Mouse (Mus musculus) retina, postnatal 1 day (tissue): Measurements from ENCODE around the gene Gm49388.
A peak's percentile ranks its signal among the peaks of the same experiment; 100 is the strongest.

Experiments used
- DNase-seq: peaks from one replicate; pipeline ENCODE4 v3.0.0-alpha.2; 2012

Gene Gm49388

DNA sequence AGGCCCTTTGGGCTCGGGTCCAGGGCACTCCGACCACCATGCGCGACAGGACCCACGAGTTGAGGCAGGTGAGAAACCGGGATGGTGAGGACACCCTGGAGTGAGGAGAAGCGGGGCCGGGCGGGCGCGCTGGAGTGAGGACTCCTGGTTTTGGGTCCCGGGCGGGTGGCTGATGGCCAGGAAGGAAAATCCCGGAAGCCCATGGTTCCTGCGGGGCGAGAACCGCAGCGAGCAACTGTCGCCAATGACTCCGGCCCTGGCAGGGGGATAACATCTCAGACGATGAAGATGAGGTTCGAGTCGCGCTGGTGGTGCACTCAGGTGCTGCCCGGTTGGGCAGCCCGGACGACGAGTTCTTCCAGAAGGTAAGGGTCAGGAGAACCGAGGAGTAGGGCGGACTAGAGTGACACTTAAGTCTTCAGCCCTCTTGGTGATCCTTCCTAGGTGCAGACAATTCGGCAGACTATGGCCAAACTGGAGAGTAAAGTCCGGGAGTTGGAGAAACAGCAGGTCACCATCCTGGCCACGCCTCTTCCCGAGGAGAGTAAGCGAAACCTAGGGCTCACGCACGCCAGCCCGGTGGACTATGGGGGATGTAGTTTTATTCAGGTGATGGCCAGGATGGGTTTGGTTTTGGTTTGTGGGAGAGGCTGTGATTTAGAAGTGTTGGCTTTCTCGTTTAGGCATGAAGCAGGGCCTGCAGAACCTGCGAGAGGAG lies 56.8 kb downstream of the Gm49388 start:
- peak; percentile 81 for DNase-seq

DNA sequence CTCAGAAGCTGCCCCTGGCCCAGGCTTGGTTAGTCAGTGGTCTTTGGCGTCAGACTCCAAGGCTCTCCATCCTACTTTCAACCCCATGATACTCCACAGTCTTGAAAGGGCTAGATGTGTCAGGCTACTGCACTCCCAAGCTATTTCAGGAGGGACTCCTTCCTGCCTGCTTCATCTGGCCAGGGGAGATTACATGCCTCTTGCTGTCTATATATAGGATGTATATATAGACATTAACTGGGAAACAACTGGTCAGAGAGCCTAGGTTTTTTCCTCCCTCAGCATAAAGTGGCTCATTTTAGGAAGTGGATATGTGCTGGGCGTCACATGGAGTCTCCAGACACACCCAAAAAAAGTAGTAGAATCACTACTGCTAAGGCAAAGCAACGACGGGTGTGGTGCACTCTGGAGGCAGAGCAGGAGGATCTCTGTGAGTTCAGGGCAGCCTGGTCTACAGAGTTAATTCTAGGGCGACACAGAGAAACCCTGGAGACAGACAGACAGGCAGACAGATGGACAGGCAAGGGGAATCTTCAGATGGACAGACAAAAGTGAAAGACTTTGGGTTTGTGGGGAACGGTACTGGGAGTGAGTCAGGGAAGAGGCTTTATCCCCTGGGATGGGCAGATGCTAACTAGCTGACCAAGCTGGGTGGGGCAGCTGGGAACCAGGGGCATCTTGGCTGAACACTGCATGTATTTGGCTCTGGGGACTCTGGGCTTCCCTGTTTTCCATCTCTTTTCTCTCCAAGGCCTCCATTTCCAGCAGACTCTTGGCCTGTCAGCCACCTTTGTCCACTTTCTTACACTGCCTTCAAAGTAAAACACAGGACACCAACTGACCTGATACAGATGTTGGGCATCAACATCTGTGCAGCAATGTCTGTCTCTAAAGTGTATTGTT lies 64.8 kb downstream of the Gm49388 start:
- no peak for DNase-seq

DNA sequence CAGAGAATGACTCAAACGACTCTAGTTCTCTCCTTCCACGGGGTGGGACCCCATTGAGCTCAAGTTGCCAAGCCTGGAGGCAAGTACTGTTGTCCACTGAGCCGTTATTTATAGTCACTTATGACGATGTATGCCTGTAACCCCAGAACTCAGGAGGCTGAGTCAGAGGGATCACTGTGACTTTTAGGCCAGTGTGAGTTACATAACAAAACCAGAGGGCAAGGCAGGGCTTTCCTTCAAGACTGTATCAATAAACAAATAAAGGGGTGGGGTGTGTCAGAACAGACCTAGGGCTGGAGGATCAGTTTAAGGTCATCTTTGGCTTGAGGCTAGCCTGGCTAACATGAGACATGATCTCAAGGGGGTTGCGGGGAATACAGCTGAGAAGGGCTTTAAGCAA lies 65.5 kb downstream of the Gm49388 start:
- DNase-seq = no peak
